Mouse (Mus musculus): ENCODE data around the gene Fgf14.

DNA sequence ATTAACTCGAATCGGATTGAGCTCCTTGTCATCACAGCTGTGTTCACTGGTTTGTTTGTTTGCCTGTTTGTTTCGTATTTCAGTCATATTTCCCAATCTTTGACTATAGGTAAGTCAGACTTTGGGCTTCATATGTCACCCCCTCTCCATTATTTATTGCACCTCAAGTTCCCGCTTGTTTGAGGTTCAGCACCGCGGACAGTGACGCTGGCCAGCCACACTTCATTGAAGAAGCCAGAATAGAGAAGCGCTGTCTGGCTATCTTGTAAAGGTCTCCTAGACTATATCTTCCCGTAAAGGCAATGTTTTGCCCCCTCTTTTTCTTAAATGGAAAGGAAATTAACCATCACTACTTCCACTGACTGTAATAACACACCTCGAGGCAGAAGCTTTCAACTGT, 481.6 kb downstream of the Fgf14 start:
- TF ChIP-seq CTCF (IDR thresholded peaks at IDR 0.05; ENCODE audit: low read depth) (no peak), EP300 (IDR thresholded peaks at IDR 0.05; ENCODE audit: low read depth) (no peak)
